Mouse (Mus musculus) C2C12 (cell line): ENCODE measurements around the gene Tff2.

Source experiments
- CTCF ChIP-seq: IDR thresholded peaks from one replicate; pipeline ENCODE4 v1.5.1; 2011; ENCODE audit not compliant: control insufficient read depth, insufficient read depth, insufficient read length
- FOSL1 ChIP-seq: IDR thresholded peaks from one replicate; pipeline ENCODE4 v1.8.0; 2011; ENCODE audit warnings: mild to moderate bottlenecking, low read length; ENCODE audit not compliant: poor library complexity, insufficient read depth, severe bottlenecking
- MAX ChIP-seq: IDR thresholded peaks from one replicate; pipeline ENCODE4 v1.6.1; 2011; ENCODE audit warnings: mild to moderate bottlenecking, control low read depth
- MYOD1 ChIP-seq: IDR thresholded peaks from one replicate; pipeline ENCODE4 v1.6.1; 2011; ENCODE audit warnings: low read depth; ENCODE audit not compliant: control insufficient read depth, insufficient read length
- MYOG ChIP-seq: IDR thresholded peaks from one replicate; pipeline ENCODE4 v1.6.1; 2011; ENCODE audit not compliant: control insufficient read depth, insufficient read length; ENCODE audit errors: extremely low read depth
- USF1 ChIP-seq: IDR thresholded peaks from one replicate; pipeline ENCODE4 v1.6.1; 2011; ENCODE audit warnings: low read depth, mild to moderate bottlenecking, control low read depth, moderate library complexity

DNA sequence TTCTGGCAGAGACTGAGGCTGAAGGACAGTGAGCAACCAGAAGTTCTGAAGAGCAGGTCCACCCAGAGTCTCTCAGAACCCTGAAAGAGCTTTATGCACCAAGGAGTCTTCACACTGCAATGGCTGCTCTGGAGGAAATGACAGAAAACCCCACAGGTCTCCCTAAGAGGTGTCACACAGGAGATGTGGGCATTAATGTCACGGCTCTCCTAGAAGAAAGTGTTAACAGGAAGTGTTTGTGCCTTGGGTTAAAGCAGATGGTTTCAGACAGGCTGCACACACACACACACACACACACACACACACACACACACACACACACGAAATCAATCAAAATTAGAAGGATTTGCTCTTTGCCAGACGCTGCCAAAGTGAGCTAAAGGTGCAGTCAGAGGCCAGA lies 7.8 kb downstream of the Tff2 start:
- TF ChIP-seq CTCF (no peak), FOSL1 (no peak), MYOD1 (no peak), MYOG (no peak), MAX (no peak), USF1 (no peak)
